Mouse (Mus musculus): ENCODE data around the gene Dmd.
A peak's percentile ranks its signal among the peaks of the same experiment; 100 is the strongest.
"Not testable (repeated sequence)": the region's sequence is repeated elsewhere in the genome, so short reads cannot be mapped to it uniquely, and the experiment has no call there.

GRCm38 (mm10) chrX:83867469-83867868, 918.8 kb downstream of the Dmd start:
- TF ChIP-seq POLR2A (IDR thresholded peaks at IDR 0.05; ENCODE audit: borderline replicate concordance, extremely low read depth, insufficient read depth, insufficient read length, poor library complexity, severe bottlenecking), result not testable (repeated sequence)
- peak; percentile 32; the same call in 1 of the 2 replicates for TF ChIP-seq CTCF (IDR thresholded peaks at IDR 0.05; ENCODE audit: borderline replicate concordance, extremely low read depth, insufficient read depth, insufficient read length)
